Mouse (Mus musculus): ENCODE data around the gene Ncln. TPM values are rescaled to one million over a fixed set of nuclear protein-coding genes. Genes with fewer than 3 reads are reported as not detected.

Ncln gene
- polyA plus RNA-seq, 1 experiment from 2014 or later = 68.5 TPM

DNA sequence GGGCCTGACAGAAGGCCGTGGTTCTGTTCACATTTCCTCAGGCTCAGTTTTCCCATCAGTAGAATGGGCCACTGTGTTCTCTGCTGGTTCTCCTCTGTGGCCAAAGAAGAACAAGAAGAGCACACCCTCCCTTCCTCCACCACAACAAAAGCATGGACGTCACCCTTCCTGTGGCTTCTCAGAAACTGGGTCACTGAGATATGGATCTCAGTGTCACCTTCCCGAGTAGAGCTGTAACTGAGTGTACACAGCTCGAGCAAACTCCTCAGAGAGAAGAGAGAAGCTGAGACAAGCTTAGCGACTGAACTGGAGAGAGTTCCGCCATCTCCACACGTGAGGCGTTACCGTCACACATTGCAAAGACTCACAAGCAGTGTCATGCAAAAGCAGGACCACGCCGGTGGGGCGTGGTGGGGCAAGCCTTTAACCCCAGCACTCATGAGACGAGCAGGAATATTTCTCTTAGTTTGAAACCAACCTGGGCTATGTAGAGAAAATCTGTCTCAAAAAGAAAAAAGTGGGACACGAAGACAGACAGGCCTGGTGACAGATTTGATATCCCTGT is 14.1 kb upstream of the Ncln start:
- H3K4me1 ChIP-seq = no peaks in the 10 kb centered on the region
- no peak overlapping the region for H3K4me3 ChIP-seq (replicated peaks)
- H3K27ac ChIP-seq (replicated peaks) = no peak overlapping the region
- WGBS = 86% methylated on average over 14 of the region's 14 CpGs
- H3K36me3 ChIP-seq = no peaks in the 10 kb centered on the region
- H3K9ac ChIP-seq (replicated peaks) = no peak overlapping the region
- H3K9me3 ChIP-seq (replicated peaks) = no peaks in the 10 kb centered on the region
- ATAC-seq (ENCODE audit: low FRiP score) = no peak
- H3K4me2 ChIP-seq = no peak overlapping the region
- H3K27me3 ChIP-seq (replicated peaks) = peaks cover 15% of the 10 kb centered on the region

DNA sequence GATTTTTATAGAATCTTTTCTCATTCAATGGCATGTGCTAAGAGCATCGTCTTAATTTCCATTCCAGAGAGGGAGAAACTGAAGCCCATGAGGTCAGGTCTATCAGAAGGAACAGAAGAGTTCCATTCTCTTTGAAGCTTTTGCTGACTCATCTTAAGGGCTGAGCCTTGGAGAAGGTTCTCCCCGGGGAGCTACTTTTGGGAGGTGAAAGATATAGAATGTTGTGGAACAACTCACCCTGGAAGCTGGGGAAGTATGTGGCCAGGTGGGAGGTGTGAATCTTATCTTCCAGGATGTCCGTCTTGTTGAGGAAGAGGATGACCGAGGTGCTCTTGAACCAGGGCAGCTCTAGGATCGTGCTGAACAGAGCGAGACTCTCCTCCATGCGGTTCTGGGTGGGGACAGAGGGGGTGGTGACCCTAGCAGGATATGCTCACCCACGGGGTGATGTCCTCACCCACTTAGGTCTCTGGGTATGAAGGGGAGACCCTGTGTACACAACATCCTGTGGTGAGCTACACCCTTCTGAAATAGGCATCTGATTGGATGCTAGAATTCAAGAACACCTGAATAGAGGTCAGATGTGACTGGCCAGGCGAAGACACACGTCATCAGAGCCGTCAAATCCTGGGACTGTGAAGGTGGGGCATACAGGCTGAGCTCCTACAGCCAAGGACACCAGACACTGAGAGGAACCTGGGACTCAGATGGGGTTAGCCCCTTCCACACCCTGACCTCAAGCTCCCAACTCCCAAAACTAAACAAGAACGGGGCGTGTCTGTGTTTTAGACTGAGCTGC is 11.7 kb upstream of the Ncln start:
- H3K4me2 ChIP-seq = no peak overlapping the region
- H3K9ac ChIP-seq (replicated peaks) = no peak overlapping the region
- ATAC-seq (ENCODE audit: low FRiP score) = no peak
- no peaks in the 10 kb centered on the region for H3K36me3 ChIP-seq
- WGBS = 78% methylated on average over 13 of the region's 13 CpGs
- H3K4me1 ChIP-seq = peaks cover 2% of the 10 kb centered on the region
- peaks cover 18% of the 10 kb centered on the region for H3K27me3 ChIP-seq (replicated peaks)
- H3K27ac ChIP-seq (replicated peaks) = no peak overlapping the region
- H3K4me3 ChIP-seq (replicated peaks) = no peak overlapping the region
- H3K9me3 ChIP-seq (replicated peaks) = no peaks in the 10 kb centered on the region

DNA sequence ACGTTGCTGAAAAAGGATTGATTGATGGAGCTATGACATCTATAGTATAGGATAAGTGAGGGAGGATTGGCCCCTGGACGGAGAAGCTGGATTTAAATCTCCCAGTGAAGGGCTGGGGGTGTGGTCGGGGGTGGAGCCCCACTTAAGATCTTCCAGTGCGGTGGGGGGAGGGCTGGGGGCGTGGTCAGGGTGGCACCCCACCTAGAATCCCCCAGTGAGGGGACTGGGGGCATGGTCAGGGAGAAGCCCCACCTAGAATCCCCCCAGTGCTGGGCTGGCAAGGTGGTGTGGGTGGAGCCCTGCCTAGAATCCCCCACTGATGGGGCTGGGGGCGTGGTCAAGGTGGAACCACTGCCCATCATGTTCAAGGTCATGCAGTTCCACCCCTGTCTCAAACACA is 10.9 kb upstream of the Ncln start:
- Histone ChIP-seq H3K9me3 (replicated peaks) (no peaks in the 10 kb centered on the region), H3K9ac (replicated peaks) (no peak overlapping the region), H3K4me2 (no peak overlapping the region), H3K36me3 (no peaks in the 10 kb centered on the region), H3K27me3 (replicated peaks) (peaks cover 16% of the 10 kb centered on the region), H3K4me1 (peaks cover 8% of the 10 kb centered on the region), H3K27ac (replicated peaks) (no peak overlapping the region), H3K4me3 (replicated peaks) (no peak overlapping the region)
- no peak for ATAC-seq (ENCODE audit: low FRiP score)
- 32% methylated on average over 6 of the region's 6 CpGs for WGBS

DNA sequence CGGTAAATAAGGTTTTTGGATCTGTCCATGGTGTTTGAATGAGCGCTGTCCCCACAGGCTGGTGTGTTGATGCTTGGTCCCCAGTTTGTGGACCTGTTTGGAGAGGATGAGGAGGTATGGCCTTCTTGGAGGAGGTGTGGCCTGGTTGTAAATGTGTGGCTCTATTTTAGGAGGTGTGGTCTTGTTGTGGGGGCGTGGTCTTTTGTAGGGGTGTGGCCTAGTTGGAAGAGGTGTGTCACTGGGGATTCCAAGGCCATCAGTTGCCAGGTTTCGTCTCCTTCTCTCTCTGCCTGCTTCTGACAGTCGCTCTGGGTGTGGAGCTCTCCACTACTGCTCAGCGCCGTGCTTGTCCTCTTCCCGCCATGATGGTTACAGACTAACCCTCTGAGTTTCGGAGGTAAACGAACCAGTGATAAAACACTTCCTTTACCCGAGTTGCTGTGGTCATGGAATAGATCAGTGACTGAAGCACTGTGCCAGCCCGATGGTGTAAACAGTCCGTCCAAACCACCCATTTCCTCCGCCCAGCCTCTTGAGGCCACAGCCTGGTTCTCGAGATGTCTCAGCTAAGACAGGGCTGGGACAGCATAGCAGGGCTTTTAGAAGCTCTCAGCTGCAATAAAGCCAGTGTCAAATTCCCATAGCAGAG is 8.9 kb upstream of the Ncln start:
- Histone ChIP-seq H3K27me3 (replicated peaks) (peaks cover 7% of the 10 kb centered on the region; the same call in 1 of the 2 replicates), H3K4me2 (no peak overlapping the region), H3K4me3 (replicated peaks) (no peak overlapping the region), H3K4me1 (peaks cover 8% of the 10 kb centered on the region), H3K9me3 (replicated peaks) (no peaks in the 10 kb centered on the region), H3K9ac (replicated peaks) (no peak overlapping the region), H3K36me3 (no peaks in the 10 kb centered on the region), H3K27ac (replicated peaks) (no peak overlapping the region)
- WGBS = 81% methylated on average over 15 of the region's 15 CpGs
- ATAC-seq (ENCODE audit: low FRiP score) = no peak

DNA sequence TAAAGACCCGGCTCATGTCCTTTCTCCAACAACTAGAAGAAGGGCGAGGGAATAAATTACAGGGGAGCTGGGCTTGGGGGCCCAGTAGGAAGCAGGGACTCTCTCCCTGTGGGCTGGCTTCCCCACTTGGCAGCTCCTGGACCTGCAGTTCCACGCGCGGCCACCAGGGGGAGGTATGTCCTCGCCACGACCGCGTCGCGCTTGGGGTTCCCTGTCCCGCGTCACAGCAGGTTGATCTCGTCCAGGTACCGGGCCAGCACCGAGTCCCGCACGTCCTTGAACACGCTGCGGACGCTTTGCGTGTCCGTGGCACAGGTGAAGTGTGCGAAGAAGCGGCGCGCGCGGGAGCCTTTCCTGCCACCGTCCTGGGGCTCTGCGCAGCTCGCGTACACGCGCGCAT is 6.5 kb upstream of the Ncln start:
- Histone ChIP-seq H3K27ac (replicated peaks) (no peak overlapping the region), H3K4me2 (peak overlapping the region; percentile 66), H3K4me1 (peaks cover 10% of the 10 kb centered on the region), H3K9ac (replicated peaks) (peak overlapping the region; percentile 44; the same call in 1 of the 2 replicates), H3K4me3 (replicated peaks) (peak overlapping the region; percentile 42), H3K36me3 (no peaks in the 10 kb centered on the region), H3K9me3 (replicated peaks) (no peaks in the 10 kb centered on the region), H3K27me3 (replicated peaks) (peaks cover 7% of the 10 kb centered on the region; the same call in 1 of the 2 replicates)
- WGBS = 8% methylated on average over 36 of the region's 36 CpGs
- peak; percentile 20 for ATAC-seq (ENCODE audit: low FRiP score)

DNA sequence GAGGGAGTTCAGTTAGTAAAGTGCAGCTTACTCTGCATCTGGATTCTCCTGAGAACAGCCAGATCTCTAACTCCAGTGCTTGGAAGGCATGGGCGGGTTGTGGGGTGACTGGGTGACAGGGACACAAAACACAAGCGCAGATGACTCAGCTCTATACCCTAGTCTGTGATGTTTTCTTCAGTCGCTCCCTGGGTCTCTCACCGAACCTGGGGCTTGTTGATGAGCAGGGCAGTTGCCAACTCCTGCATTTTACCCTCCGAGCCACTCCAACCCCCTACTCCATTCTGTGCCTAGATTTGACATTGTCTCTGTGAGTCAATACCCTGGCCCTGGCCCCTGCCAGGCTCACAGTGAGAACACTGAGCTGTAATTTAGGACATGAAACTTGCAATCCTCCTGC is 5.7 kb upstream of the Ncln start:
- 87% methylated on average over 5 of the region's 5 CpGs for WGBS
- Histone ChIP-seq H3K4me2 (no peak overlapping the region), H3K36me3 (no peaks in the 10 kb centered on the region), H3K4me3 (replicated peaks) (no peak overlapping the region), H3K27ac (replicated peaks) (no peak overlapping the region), H3K4me1 (peaks cover 18% of the 10 kb centered on the region), H3K9ac (replicated peaks) (no peak overlapping the region), H3K9me3 (replicated peaks) (no peaks in the 10 kb centered on the region), H3K27me3 (replicated peaks) (peaks cover 7% of the 10 kb centered on the region; the same call in 1 of the 2 replicates)
- ATAC-seq (ENCODE audit: low FRiP score) = no peak

DNA sequence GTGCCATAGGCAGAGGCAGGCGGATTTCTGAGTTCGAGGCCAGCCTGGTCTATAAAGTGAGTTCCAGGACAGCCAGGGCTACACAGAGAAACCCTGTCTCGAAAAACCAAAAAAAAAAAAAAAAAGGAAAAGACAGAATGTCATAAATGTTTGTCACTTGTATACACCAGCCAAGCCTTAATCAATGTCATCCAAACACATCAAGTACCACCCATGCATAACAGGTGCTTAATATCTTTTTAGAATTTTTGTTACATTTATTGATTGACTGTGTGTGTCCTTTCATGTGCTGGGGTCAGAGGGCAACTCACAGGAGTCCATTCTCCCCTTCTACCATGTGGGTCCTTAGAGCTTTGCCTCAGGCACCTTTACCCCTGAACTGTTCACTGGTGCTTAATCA is 3.8 kb upstream of the Ncln start, which contains the start of gene S1pr4:
TSS of gene S1pr4 (minus strand) at position 101 of the 400 bp plus-strand sequence.
- WGBS = 94% methylated on average over 3 of the region's 3 CpGs
- no peak for ATAC-seq (ENCODE audit: low FRiP score)

DNA sequence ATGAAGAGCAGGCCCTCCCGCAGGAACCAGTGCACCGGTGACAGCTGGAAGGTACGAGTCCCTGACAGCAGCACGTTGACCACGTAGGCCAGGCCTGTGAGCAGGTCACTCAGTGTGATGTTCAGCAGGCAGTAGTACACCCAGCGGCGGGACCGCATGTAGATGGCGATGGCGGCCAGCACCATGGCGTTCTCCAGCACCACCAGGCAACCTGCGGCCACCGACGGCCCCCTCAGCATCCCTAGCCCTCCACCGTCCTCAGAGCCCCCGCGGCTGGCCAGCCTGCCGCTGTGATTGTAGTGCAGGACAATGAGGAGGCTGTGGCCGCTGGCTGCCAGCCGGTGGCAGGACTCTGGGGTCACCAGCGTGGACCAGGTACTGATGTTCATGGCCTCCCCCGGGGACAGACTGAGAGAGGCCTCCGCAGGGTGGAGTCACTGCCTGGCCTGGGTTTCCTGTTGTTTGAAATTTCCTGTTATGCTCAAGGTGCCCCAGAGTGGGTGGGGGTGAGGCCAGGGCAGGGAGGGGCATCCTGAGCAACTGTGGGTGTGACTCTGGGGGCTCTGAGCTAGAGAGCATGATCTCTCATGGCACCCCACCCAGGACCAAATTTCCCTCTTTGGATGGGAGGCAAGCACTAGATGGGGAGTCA is 3.2 kb upstream of the Ncln start:
- 79% methylated on average over 23 of the region's 23 CpGs for WGBS
- no peak for ATAC-seq (ENCODE audit: low FRiP score)

More for the DNA sequence above, 3.8 kb upstream of the Ncln start, which contains the start of gene S1pr4:
- Histone ChIP-seq H3K9me3 (replicated peaks) (no peaks in the 10 kb centered on the region), H3K36me3 (no peaks in the 10 kb centered on the region), H3K4me1 (peaks cover 25% of the 10 kb centered on the region), H3K27me3 (replicated peaks) (peaks cover 7% of the 10 kb centered on the region; the same call in 1 of the 2 replicates), H3K4me2 (no peak within 1 kb of the TSS), H3K9ac (replicated peaks) (no peak within 1 kb of the TSS), H3K27ac (replicated peaks) (no peak within 1 kb of the TSS), H3K4me3 (replicated peaks) (no peak within 1 kb of the TSS)

DNA sequence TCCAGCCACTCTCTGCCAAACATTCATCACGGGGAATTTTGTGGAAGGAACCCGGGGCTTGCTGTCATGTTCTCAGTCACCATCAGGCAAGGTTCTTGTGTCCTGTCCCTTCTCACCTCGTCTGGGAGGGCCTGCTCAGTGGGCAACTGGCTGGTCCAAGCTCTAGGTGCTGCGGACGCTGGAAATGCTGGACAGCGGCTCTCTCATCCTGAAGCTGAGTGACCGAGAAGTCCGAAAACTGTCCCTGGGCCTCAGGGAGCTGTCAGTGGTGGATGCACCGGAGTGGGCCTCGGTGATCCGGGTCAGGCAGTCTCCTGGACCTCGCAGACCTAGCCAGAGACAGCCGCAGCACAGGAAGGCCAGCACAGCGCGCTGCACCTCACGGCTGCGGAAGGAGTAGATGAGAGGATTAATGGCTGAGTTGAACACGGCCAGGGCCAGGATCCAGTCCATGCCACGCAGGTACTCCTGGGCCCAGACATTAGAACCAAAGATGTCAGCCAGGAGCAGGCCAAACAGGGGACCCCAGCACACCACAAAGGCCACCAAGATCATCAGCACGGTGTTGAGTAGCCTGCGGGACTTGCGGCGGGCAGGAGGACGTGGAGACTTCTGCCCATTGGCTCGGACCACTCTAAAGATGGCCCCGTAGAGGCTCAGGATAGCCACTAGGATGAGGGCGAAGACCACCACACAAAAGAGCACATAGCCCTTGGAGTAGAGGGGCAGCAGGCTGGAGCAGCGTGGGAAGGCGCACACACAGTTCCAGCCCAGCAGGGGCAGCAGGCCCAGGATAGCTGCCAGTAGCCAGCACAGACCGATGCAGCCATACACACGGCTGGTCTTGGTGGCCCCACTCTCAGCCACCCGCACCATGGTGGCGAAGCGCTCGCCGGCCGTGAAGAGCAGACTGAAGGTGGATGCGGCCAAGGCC is 2.4 kb upstream of the Ncln start:
- Histone ChIP-seq H3K27ac (replicated peaks) (no peak overlapping the region), H3K4me1 (peaks cover 38% of the 10 kb centered on the region), H3K4me3 (replicated peaks) (no peak overlapping the region), H3K4me2 (no peak overlapping the region), H3K27me3 (replicated peaks) (peaks cover 6% of the 10 kb centered on the region; the same call in 1 of the 2 replicates), H3K36me3 (no peaks in the 10 kb centered on the region), H3K9ac (replicated peaks) (no peak overlapping the region), H3K9me3 (replicated peaks) (no peaks in the 10 kb centered on the region)
- no peak for ATAC-seq (ENCODE audit: low FRiP score)
- WGBS = 87% methylated on average over 38 of the region's 38 CpGs

More for the DNA sequence above, 3.2 kb upstream of the Ncln start:
- no peak overlapping the region for H3K27ac ChIP-seq (replicated peaks)
- H3K4me3 ChIP-seq (replicated peaks) = no peak overlapping the region
- no peaks in the 10 kb centered on the region for H3K36me3 ChIP-seq
- H3K9ac ChIP-seq (replicated peaks) = no peak overlapping the region
- H3K9me3 ChIP-seq (replicated peaks) = no peaks in the 10 kb centered on the region
- H3K27me3 ChIP-seq (replicated peaks) = peaks cover 7% of the 10 kb centered on the region; the same call in 1 of the 2 replicates
- peaks cover 32% of the 10 kb centered on the region for H3K4me1 ChIP-seq
- H3K4me2 ChIP-seq = no peak overlapping the region

DNA sequence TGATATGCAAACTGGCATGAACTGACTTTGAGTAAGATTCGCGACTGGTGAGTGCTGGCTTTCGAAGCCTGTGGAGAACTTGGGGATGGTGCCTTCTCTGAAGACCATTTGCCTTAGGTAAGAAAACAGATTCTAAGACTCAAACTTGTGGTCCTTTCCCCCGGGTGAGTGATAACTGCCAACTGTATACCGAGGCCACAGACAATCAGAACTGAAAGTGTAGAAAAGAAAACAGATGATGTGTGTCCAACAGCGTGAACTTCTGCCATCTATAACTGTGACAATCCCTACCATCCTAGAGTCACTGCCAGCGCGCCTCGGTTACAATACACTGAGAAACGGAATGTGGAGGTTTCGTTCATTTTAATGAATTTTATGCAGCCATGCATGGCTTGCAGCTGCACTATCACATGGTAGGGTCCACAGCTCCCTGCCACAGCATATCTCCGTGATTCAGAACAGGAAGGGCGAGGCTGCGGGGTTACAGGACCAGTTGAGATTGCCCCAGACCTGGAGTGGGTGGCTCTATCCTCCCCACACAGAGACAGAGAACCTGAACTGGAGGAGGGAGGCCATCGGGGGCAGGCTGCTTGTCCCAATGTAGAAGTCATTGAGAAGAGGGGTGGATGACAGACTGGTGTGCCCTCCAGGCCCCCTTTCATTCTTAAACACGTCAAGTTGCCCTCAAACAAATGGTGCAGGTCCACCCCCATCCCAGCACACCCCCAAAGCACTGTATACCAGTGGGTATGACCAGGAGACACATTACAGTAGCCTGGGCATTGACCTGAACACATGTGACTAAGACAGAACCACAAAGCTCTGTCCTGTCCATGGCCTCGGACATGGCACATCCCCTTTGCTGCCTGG is 1.4 kb upstream of the Ncln start:
- Histone ChIP-seq H3K4me1 (peaks cover 34% of the 10 kb centered on the region), H3K27ac (replicated peaks) (peak overlapping the region; percentile 87; the same call in 1 of the 2 replicates), H3K4me3 (replicated peaks) (peak overlapping the region; percentile 74), H3K27me3 (replicated peaks) (no peaks in the 10 kb centered on the region), H3K9me3 (replicated peaks) (no peaks in the 10 kb centered on the region), H3K36me3 (peaks cover 7% of the 10 kb centered on the region), H3K4me2 (peak overlapping the region; percentile 97), H3K9ac (replicated peaks) (peak overlapping the region; percentile 56)
- ATAC-seq (ENCODE audit: low FRiP score) = no peak
- 83% methylated on average over 17 of the region's 17 CpGs for WGBS
